Mouse (Mus musculus): ENCODE results near the gene Gm47985. TPM values are rescaled to one million over a fixed set of nuclear protein-coding genes. Genes with fewer than 3 reads are reported as not detected.
A peak's percentile ranks its signal among the peaks of the same experiment; 100 is the strongest.

Gene Gm47985
- total and polyA plus RNA-seq, 3 experiments = 0.19 to 0.25 TPM; not detected in 1

DNA sequence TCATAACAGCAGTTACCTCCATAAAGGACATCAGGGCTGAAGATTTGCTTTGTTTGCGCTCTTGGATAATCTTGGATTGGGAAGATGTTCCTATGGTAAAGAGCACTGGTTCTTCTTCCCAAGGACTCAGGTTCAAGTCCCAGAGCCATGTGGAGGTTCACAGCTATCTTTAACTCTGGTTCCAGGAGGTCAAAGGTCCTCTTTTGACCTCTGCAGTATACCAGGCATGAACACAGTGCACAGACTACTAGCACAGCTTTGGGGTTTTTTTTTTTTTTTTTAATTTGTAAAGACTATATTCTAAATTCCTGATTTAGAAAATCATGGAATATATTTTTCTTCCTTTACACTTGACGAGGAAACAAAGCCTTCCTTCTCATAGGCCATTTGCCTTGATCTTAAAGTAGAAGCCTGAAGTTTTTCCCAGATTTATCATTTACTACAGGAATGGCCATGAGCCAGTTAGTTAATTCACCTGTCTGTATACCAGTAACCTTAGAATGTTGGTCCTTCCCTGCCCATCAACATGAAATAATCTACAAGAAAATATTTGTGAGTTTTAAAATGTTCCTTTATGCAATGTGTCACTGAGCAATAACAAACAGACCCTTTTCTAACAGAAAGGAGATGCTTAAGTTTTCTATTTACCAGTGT lies 23.4 kb upstream of the Gm47985 start:
- no peak overlapping the region for H3K27ac ChIP-seq (ENCODE audit: control insufficient read depth, low read depth, low read length)
- TF ChIP-seq MYB (IDR thresholded peaks at IDR 0.05; ENCODE audit: low read depth, low read length) (no peak), ELF1 (IDR thresholded peaks at IDR 0.05; ENCODE audit: low read depth, low read length) (no peak), ETS1 (IDR thresholded peaks at IDR 0.05; ENCODE audit: low read depth, low read length) (no peak), TBP (IDR thresholded peaks at IDR 0.05; ENCODE audit: low read depth, low read length) (no peak), POLR2AphosphoS2 (IDR thresholded peaks at IDR 0.05; ENCODE audit: low read length) (no peak), POLR2A (IDR thresholded peaks at IDR 0.05; ENCODE audit: control insufficient read depth in 1 of 2, insufficient read depth in 1 of 2, low read depth in 1 of 2, low read length in 2 of 2, poor library complexity in 1 of 2) (no peak), ZMIZ1 (IDR thresholded peaks at IDR 0.05; ENCODE audit: low read depth, low read length) (no peak), SMC3 (IDR thresholded peaks at IDR 0.05; ENCODE audit: low read depth, low read length) (no peak), ZKSCAN1 (IDR thresholded peaks at IDR 0.05; ENCODE audit: low read depth, low read length) (no peak), NRF1 (IDR thresholded peaks at IDR 0.05; ENCODE audit: insufficient read depth, low read depth, low read length, poor library complexity, severe bottlenecking) (no peak), TCF12 (IDR thresholded peaks at IDR 0.05; ENCODE audit: low read depth, low read length) (no peak), MAZ (IDR thresholded peaks at IDR 0.05; ENCODE audit: low read depth, low read length) (no peak)
- no peak overlapping the region for H3K4me3 ChIP-seq (ENCODE audit: control insufficient read depth in 1 of 2, insufficient read depth in 1 of 2, low read depth in 2 of 2, low read length in 2 of 2)
- no peaks in the 10 kb centered on the region for H3K27me3 ChIP-seq (ENCODE audit: control insufficient read depth in 1 of 2, insufficient read depth in 2 of 2, low read length in 2 of 2)
- H3K4me1 ChIP-seq (ENCODE audit: control insufficient read depth in 1 of 2, insufficient read depth in 2 of 2, low read length in 2 of 2) = peaks cover 6 to 8% of the 10 kb centered on the region in 2 experiments
- H3K36me3 ChIP-seq (ENCODE audit: control insufficient read depth in 1 of 2, insufficient read depth in 2 of 2, low read length in 2 of 2) = peaks cover 0 to 9% of the 10 kb centered on the region in 2 experiments; a peak in 2 of 4 replicates
- H3K9me3 ChIP-seq (replicated peaks; ENCODE audit: insufficient read depth, low read length) = no peaks in the 10 kb centered on the region
- no peak for DNase-seq (ENCODE audit: low read depth, low spot score)
- no peak overlapping the region for H3K9ac ChIP-seq (ENCODE audit: control insufficient read depth, low read depth, low read length, poor library complexity, severe bottlenecking)
- no peaks in the 10 kb centered on the region for H3K79me2 ChIP-seq (ENCODE audit: control insufficient read depth, insufficient read depth, low read length, poor library complexity)

DNA sequence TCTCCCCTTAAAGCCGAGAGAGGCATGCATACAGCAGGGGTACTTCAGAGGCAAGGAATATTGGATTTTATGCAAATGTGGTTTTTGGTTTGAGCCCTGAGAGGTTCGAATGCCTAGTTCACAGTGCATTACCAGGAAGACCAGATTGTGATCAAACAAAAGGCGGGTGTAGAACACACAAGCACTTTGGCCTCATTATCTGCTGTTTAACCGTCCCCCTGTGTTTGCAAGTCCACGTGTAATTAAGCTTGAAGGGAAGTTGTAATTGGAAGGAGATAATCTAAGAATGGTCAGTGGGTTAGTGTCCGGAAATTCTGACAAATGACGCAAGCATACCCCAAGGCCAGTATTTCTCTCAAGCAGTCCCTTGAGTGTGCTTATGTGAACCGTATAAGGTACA lies 16.3 kb upstream of the Gm47985 start:
- peaks cover 14 to 20% of the 10 kb centered on the region in 2 experiments for H3K4me1 ChIP-seq (ENCODE audit: control insufficient read depth in 1 of 2, insufficient read depth in 2 of 2, low read length in 2 of 2)
- H3K9me3 ChIP-seq (replicated peaks; ENCODE audit: insufficient read depth, low read length) = no peaks in the 10 kb centered on the region
- no peaks in the 10 kb centered on the region for H3K79me2 ChIP-seq (ENCODE audit: control insufficient read depth, insufficient read depth, low read length, poor library complexity)
- H3K36me3 ChIP-seq (ENCODE audit: control insufficient read depth in 1 of 2, insufficient read depth in 2 of 2, low read length in 2 of 2) = peaks cover 0 to 12% of the 10 kb centered on the region in 2 experiments; a peak in 2 of 4 replicates
- peak; percentile 23 for DNase-seq (ENCODE audit: low read depth, low spot score)
- no peak overlapping the region for H3K4me3 ChIP-seq (ENCODE audit: control insufficient read depth in 1 of 2, insufficient read depth in 1 of 2, low read depth in 2 of 2, low read length in 2 of 2)
- no peak overlapping the region for H3K27ac ChIP-seq (ENCODE audit: control insufficient read depth, low read depth, low read length)
- no peak overlapping the region for H3K9ac ChIP-seq (ENCODE audit: control insufficient read depth, low read depth, low read length, poor library complexity, severe bottlenecking)
- H3K27me3 ChIP-seq (ENCODE audit: control insufficient read depth in 1 of 2, insufficient read depth in 2 of 2, low read length in 2 of 2) = no peaks in the 10 kb centered on the region
- TF ChIP-seq RCOR1 (IDR thresholded peaks at IDR 0.05; ENCODE audit: low read depth, low read length) (no peak), ZNF384 (IDR thresholded peaks at IDR 0.05; ENCODE audit: low read depth, low read length) (no peak), BHLHE40 (IDR thresholded peaks at IDR 0.05; ENCODE audit: borderline replicate concordance, low read depth, low read length) (no peak), RAD21 (IDR thresholded peaks at IDR 0.05; ENCODE audit: low read depth, low read length) (no peak), ZMIZ1 (IDR thresholded peaks at IDR 0.05; ENCODE audit: low read depth, low read length) (no peak), MYB (IDR thresholded peaks at IDR 0.05; ENCODE audit: low read depth, low read length) (no peak), TCF12 (IDR thresholded peaks at IDR 0.05; ENCODE audit: low read depth, low read length) (no peak), MEF2A (IDR thresholded peaks at IDR 0.05; ENCODE audit: extremely low read depth, insufficient replicate concordance, low read depth, low read length, poor library complexity, severe bottlenecking) (no peak), NELFE (IDR thresholded peaks at IDR 0.05; ENCODE audit: low read depth, low read length) (no peak), ZC3H11A (IDR thresholded peaks at IDR 0.05; ENCODE audit: low read depth, low read length) (no peak), KAT2A (conservative IDR thresholded peaks at IDR 0.05; ENCODE audit: low read depth, low read length) (no peak), NRF1 (IDR thresholded peaks at IDR 0.05; ENCODE audit: insufficient read depth, low read depth, low read length, poor library complexity, severe bottlenecking) (no peak), USF2 (IDR thresholded peaks at IDR 0.05; ENCODE audit: borderline replicate concordance in 1 of 2, insufficient read depth in 1 of 2, low read depth in 1 of 2, low read length in 2 of 2) (no peak), MAZ (IDR thresholded peaks at IDR 0.05; ENCODE audit: low read depth, low read length) (no peak), SIN3A (IDR thresholded peaks at IDR 0.05; ENCODE audit: low read length) (peak; percentile 41; the same call in 1 of the 2 replicates), CHD2 (IDR thresholded peaks at IDR 0.05; ENCODE audit: low read length) (no peak), ZKSCAN1 (IDR thresholded peaks at IDR 0.05; ENCODE audit: low read depth, low read length) (no peak), ELF1 (IDR thresholded peaks at IDR 0.05; ENCODE audit: low read depth, low read length) (no peak), USF1 (IDR thresholded peaks at IDR 0.05; ENCODE audit: low read depth, low read length) (no peak), JUND (IDR thresholded peaks at IDR 0.05; ENCODE audit: low read depth, low read length) (no peak), MAX (IDR thresholded peaks at IDR 0.05; ENCODE audit: low read length) (peak; percentile 57; the same call in 1 of the 2 replicates), GABPA (IDR thresholded peaks at IDR 0.05; ENCODE audit: low read depth, low read length) (no peak), EP300 (IDR thresholded peaks at IDR 0.05; ENCODE audit: low read depth in 1 of 2, low read length in 2 of 2) (peak in 1 of 2 experiments; percentile 46; a peak in 1 of 4 replicates), POLR2AphosphoS2 (IDR thresholded peaks at IDR 0.05; ENCODE audit: low read length) (no peak), UBTF (IDR thresholded peaks at IDR 0.05; ENCODE audit: borderline replicate concordance, insufficient read depth, low read depth, low read length) (no peak)
